Mouse (Mus musculus): ENCODE measurements at regions not wholly inside any gene's neighbourhood (a gene's known extent, or its start where the extent isn't known, plus 50 kb on each side); places are given as distances from the start of the nearest gene placed in this dataset.

DNA sequence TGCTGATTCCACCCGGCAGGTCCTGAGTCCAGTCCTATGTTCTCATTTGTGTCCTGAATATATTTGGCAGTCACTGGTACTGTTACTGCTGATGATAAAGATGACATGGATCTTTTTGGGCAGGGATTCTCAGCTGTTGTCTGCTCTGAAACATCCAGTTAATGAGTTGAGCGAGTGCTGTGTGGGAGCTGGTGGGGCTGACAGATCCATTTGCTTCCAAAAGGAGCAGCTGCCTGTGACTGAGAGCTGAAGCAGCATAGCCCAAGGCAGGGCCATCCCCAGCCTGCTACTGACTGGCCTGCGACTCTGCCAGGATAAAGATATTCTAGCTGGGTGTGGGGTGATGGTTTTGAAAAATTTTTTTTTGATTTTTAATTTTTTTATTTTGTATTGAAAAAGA, 200.3 kb upstream of the Gm11042 start:
- no peak for TF ChIP-seq CTCF (conservative IDR thresholded peaks at IDR 0.05; ENCODE audit: insufficient read depth, insufficient read length, low read depth, low read length)
- TF ChIP-seq POLR2A (IDR thresholded peaks at IDR 0.05; ENCODE audit: low read depth, low read length): no peak

Measured in kidney, adult 2 months (tissue).